Mouse (Mus musculus): ENCODE results near the gene Tktl1. TPM values are rescaled to one million over a fixed set of nuclear protein-coding genes. Genes with fewer than 3 reads are reported as not detected.

Gene Tktl1
- total RNA-seq, 2 experiments from 2014 or later = not detected

Other genes starting within 250 kb of the Tktl1 start
- gene Renbp, start 246.4 kb upstream of the Tktl1 start, total RNA-seq (2021) = 1 to 10 TPM; 3.9 to 7.1 TPM
- gene Hcfc1, start 210.9 kb upstream of the Tktl1 start, total RNA-seq (2021) = 10 to 100 TPM; 72.9 to 77.8 TPM
- 10 to 100 TPM; 52.5 to 52.9 TPM for gene Irak1, start 153.3 kb upstream of the Tktl1 start, total RNA-seq (2021)
- not detected for gene Opn1mw, start 49.8 kb upstream of the Tktl1 start, total RNA-seq (2021)
- gene Mecp2, start 41.9 kb upstream of the Tktl1 start, total RNA-seq (2021) = 10 to 100 TPM; 74.3 to 75.1 TPM
- gene Tex28, start 9.4 kb upstream of the Tktl1 start, total RNA-seq (2021) = not detected
- gene Flna, start 72.6 kb downstream of the Tktl1 start, total RNA-seq (2021) = 100 to 1,000 TPM; 210 to 252 TPM
- 10 to 100 TPM; 36.0 to 44.7 TPM for gene Emd, start 77.4 kb downstream of the Tktl1 start, total RNA-seq (2021)
- gene Rpl10, start 93.6 kb downstream of the Tktl1 start, total RNA-seq (2021) = 100 to 1,000 TPM; 203 to 222 TPM
- 10 to 100 TPM; 54.6 to 54.7 TPM for gene Taz, start 104.7 kb downstream of the Tktl1 start, total RNA-seq (2021)
- 1 to 10 TPM; 2.8 to 3.5 TPM for gene Dnase1l1, start 105.1 kb downstream of the Tktl1 start, total RNA-seq (2021)
- 100 to 1,000 TPM; 276 to 278 TPM for gene Atp6ap1, start 119.8 kb downstream of the Tktl1 start, total RNA-seq (2021)
- gene Gdi1, start 127.7 kb downstream of the Tktl1 start, total RNA-seq (2021) = 100 to 1,000 TPM; 633 to 694 TPM
- gene Fam50a, start 135.8 kb downstream of the Tktl1 start, total RNA-seq (2021) = 10 to 100 TPM; 42.3 to 47.6 TPM
- gene Plxna3, start 151.8 kb downstream of the Tktl1 start, total RNA-seq (2021) = 10 to 100 TPM; 79.2 to 80.1 TPM
- gene Lage3, start 176.4 kb downstream of the Tktl1 start, total RNA-seq (2021) = 10 to 100 TPM; 32.2 to 37.2 TPM
- 10 to 100 TPM; 51.9 to 54.7 TPM for gene Ubl4a, start 196.0 kb downstream of the Tktl1 start, total RNA-seq (2021)
- 1 to 10 TPM; 2.3 to 2.5 TPM for gene Slc10a3, start 196.1 kb downstream of the Tktl1 start, total RNA-seq (2021)
- gene Fam3a, start 216.0 kb downstream of the Tktl1 start, total RNA-seq (2021) = 10 to 100 TPM; 17.0 to 23.0 TPM
- gene Ikbkg, start 216.0 kb downstream of the Tktl1 start, total RNA-seq (2021) = 10 to 100 TPM; 45.4 to 51.6 TPM